Mouse (Mus musculus) testis, adult 2 months (tissue): Measurements from ENCODE around the gene Ddx4.
A peak's percentile ranks its signal among the peaks of the same experiment; 100 is the strongest.

Experiments used
- CTCF ChIP-seq: fragments of 200-500 bp; IDR thresholded peaks from 2 replicates; pipeline ENCODE4 v1.5.1; 2012; ENCODE audit warnings: low read depth, mild to moderate bottlenecking, inconsistent platforms, low read length, moderate library complexity; ENCODE audit not compliant: control insufficient read depth, insufficient read depth, insufficient replicate concordance
- POLR2A ChIP-seq: fragments of 200-500 bp; IDR thresholded peaks from 2 replicates; pipeline ENCODE4 v1.6.1; 2012; ENCODE audit warnings: low read depth, mild to moderate bottlenecking, inconsistent platforms, low read length, moderate library complexity; ENCODE audit not compliant: control insufficient read depth

- TF ChIP-seq POLR2A, result no peak
- TF ChIP-seq CTCF, result 0 out of 2 replicates have a peak, but pooled peaks have one; percentile 4
Measured at GRCm38 (mm10) chr13:112695526-112696240, 43.4 kb upstream of the Ddx4 start.
